Mouse (Mus musculus) megakaryocyte, embryonic 14.5 days (primary cell): ENCODE results near the gene Coro6.

Experiments
- FLI1 ChIP-seq: IDR thresholded peaks from 2 replicates; pipeline ENCODE4 v1.6.1; 2012; ENCODE audit warnings: low read length, inconsistent platforms, mixed read lengths
- GATA1 ChIP-seq: IDR thresholded peaks from 3 replicates; pipeline ENCODE4 v1.6.1; 2012; ENCODE audit warnings: mixed read lengths, low read length, inconsistent platforms, borderline replicate concordance

GRCm38 (mm10) chr11:77449224-77449623 lies 13.0 kb upstream of the Coro6 start:
- no peak for TF ChIP-seq GATA1
- TF ChIP-seq FLI1 = no peak
